Mouse (Mus musculus) layer of hippocampus, adult 9-11 months (tissue): ENCODE data around the gene Whamm.

Experiments used
- DNase-seq: peaks from one replicate; pipeline ENCODE4 v3.0.0; 2022

The Whamm gene

DNA sequence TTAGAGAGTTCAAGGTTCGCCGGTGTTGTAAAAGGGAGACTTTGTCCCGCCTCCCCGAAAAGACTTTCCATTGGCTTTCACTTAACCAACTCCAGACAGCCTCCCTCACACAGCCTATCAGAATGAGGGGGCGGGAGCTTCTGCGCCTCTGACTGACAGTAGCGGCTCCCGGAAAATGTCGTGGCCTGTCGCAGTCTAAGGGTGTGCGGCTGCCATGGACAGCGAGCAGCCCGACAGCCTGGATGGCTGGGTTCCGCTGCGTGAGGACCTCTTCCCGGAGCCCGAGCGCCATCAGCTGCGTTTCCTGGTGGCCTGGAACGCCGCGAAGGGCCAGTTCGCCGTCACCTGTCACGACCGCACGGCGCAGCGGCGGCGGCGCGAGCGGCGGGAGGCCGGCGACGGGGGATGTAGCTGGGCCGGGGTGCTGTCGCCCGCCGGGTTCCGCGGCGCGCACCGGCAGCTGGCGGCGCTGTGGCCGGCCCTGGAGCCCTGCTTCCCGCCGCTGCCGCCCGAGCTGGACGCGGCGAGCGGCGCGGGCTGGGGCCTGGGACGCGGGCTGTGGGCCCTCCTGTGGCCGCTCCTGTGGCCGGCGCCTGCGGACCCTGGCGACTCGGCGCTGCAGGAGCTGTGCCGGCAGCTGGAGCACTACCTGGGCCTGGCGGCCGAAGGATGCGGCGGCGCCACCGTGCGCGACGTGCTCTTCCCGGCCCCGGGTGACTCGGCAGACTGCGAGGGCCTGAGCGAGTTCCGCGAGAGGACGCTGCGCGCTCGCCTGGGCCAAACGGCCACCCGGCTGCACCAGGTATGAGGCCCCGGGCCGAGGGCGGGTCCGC is at the start of gene Whamm:
Whamm (plus strand) TSS at position 159 of the 833 bp plus-strand sequence.
- peak; percentile 96 for DNase-seq

DNA sequence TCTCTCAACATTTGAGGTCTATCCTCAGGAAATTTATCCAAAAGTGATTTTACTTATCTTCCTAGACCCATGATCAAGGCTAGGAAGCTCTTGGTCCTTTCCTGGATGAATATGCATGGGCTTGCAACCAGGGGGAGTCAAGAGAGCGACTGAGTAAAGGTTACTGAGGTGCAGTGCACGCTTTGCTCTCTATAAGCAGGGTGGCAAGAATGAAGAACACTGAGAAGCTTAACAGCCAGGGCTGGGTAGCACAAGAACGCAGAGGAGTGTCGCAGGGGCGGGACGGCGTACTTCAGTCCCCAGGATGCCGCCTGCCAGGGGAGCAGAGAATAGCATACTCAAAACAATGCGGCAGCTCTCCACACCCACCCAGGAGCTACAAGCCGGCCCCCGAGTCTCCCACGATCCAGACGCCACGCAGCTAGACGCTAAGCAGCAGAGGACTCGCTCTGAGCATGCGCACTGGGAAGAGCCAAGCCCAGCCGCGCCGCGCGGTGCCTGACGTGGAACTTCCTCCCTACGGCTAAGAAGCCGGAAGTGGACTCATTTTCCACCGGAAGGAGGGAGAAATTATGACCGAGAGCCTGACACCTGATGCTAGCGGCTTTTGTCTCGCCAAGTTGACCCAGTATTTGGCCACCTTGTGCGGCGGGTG is 47.9 kb upstream of the Whamm start:
- peak; percentile 92 for DNase-seq

DNA sequence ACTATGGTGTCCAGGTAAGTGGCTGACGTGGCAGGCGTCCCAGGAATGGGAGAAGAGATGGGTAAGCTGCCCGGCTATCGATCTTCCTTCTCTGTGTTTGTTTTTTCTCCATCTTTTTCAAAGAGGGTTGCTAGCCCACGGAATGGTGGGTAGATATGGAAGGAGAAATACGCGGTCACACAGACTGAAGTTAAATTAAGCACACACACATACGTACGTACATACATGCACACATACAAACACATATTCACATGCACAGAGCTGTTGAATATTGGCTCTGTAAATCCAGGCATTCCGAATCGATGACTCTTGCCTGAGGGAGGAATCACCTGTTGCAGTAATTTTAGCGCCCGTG is 47.4 kb upstream of the Whamm start:
- DNase-seq, result no peak

DNA sequence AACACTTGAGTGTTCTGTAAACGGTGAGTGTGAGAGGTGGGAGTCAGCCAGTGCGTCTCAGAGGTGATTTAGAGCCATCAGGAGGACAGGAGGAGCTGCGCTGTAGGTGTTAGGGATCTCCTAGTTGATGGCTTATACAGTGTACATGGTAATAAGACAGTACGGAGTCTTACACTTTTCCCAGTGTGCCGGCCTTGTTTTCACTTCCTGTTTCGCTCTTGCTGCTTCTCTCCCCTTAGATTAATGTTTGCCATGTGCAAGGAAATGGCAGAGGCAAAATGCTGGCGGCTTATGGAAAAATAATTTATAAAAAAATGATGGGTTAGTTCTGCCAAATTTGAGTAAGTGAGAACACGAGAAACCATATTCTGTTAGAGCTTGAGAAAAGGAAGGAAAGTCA is 42.1 kb upstream of the Whamm start:
- DNase-seq, result no peak

DNA sequence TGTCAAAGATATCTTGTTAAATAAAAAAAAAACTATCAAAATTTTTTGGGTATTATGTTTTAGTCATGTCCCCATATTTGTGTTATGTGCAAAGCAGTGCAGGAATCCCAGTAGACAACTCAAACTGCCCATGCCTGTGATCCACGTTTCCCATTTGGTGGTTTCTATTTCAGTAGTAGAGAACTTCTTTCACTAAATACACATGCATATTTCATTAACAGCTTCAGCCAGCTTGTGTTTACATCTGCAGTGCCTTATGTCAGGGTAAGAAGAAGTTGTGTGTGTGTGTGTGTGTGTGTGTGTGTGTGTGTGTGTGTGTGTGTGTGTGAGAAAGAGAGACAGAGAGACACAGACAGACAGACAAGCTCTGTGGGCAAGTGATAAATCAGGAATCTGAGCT is 39.6 kb upstream of the Whamm start:
- DNase-seq, result no peak

DNA sequence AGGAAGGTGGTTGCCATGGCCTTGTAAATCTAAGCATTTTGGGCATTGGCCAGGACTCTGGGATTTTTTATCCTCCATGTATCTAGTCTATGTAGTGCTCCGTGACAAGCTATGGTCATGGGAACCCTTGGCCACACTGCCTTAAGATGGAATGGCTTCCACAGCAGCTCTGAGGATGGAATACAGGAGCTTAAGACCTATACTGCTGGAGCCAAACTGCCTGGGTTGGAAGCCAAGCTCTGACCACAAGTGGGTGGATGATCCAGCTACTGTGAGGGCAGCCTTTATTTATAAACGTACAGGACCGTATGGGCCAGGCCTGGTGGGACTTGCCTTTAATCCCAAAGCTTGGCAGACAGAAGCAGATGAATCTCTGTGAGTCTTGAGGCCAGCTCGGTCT is 34.6 kb upstream of the Whamm start:
- no peak for DNase-seq

DNA sequence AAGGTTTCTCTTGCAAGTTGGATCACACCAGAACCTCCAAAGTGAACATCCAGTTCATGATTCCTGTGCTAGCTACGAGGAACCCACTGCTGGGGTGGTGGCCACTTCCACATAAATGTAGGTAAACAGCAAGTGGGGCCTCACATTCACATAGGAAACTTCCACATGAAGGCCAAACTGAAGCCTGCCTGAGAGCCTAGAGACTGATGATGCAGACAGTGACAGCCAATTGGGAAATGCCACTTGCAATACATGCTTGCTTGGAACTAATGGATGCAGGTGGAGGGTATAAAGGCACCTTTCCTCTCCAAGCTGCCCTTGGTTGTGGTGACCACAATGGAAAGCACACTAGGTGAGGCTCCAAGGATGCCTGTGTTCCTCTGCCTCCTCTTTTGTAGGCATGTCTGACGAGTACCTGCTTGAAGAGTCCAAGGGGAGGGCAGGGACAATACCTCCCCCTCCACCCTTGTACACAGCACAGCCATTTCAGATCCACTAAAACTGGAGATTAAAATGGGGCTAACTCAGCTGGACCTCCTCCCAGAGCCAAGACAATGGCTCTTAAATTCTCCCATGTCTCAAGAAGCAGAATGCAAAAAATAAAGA is 32.9 kb upstream of the Whamm start:
- peak; percentile 34 for DNase-seq

DNA sequence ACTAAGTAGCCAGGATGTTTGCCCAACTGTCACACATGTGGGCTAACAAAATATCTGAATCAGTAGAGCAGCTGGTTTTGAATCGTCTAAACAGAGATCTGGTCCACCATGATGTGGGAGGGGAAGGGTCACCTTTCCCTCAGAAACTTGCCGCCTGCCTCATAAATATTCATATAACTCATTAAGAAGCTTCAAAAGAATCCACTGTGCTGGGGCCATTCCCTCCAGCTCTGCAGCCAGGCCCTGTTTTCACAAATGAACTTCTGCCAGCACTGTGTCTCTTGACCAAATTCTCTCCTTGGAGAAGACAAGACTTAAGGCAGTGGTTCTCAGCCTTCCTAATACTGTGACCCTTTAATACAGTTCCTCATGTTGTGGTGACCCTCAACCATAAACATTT is 31.5 kb upstream of the Whamm start:
- DNase-seq, result peak; percentile 26

DNA sequence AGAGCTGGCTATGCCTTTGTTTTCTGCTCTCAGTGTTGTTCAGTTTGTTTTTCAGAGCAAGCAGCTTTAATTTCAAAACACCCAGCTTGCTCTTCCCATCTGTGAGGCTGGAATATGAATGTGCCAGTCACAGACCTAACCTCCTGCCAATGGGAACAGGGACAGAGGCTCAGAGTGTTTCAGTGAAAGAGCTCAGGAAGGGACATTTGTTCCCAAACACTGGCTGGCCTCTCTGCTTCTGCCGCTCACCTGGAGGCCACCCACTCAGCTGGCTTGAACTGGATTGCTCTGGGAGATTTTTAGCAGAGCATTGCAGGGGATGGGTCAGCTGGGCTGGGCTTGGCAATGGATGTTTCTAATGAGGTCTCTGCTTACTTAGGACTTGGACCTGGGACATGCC is 30.1 kb upstream of the Whamm start:
- no peak for DNase-seq

DNA sequence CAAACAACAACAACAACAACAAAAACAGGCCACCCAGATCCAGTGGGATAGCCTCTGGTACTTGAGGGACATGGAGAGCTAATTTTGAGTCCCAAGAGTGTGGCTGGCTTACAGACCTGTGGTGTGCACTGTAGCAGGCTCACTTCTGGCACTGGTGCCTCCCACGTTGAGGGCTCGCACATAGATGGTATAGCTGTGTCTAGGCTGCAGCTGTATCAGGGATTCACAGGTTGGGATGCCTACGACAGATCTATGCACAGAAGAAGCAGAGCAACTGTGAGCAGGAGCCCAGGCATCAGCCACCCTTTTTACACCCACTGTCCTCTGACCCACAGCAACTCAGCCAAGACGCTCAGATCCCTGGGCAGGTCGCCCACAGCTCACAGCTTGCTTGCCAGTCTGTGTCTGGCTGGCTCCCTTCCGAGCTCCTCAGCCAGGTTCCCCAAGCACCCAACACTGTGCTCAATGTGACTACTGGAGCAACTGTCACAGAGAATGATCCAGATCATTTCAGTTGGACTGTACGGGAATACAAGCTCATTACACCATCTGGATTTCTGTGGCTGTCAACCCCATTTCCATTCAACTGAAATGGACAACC is 29.0 kb upstream of the Whamm start:
- DNase-seq, result peak; percentile 81

DNA sequence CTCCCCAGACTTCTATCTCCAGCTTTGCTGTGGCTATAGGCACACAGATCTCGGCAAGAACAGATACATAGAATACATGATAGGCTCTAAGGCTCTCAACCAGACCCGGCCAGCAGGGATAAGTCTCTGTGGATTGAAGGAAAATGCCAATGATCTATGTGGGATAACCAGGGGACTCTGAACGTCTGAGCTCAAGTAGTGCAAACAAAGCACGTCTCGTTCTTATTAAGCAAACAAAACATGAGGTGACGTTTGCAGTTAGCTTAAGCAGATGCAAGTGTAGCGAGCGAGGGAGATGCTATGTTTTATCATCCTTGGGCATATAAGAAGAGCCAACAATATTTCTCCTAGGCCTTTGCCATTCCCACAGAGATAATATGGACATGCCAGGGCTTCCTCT is 28.1 kb upstream of the Whamm start:
- no peak for DNase-seq

DNA sequence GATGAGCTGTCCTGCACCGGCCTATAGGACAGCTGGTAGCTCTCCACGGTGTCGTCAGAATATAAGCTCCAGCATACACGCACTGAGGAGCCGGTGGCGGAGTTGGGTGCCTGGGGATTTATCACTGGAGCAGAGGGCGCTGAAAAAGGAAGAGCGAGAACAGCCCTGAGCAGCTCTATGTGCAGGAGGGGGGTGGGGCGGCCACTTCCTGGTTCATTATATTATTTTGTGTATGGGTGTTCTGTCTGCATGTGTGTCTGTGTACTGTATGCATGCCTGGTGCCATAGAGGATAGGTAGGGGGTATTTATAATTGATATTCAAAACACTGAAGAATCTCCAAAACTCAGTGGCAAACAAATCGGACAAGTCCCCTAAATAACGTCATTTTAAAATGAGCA is 22.2 kb upstream of the Whamm start:
- DNase-seq, result no peak

DNA sequence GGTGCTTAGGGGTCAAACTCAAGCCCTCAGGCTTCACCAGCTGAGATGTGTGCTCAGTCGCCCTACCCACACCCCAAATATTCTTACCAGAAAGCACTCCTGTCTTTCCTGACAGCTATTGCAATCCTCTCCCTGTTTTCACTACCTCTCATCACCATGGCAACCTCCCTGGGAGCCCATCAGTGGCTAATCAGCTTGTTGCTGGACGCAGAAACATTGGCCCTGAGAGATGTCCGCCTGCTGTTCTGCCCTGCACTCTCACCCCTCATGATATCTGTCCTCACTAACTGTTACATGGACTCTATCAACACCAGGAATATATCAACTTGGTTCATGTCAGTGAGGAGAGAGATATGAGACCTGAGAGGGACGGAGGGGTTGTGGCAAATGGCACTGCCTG is 17.5 kb upstream of the Whamm start:
- DNase-seq, result no peak

DNA sequence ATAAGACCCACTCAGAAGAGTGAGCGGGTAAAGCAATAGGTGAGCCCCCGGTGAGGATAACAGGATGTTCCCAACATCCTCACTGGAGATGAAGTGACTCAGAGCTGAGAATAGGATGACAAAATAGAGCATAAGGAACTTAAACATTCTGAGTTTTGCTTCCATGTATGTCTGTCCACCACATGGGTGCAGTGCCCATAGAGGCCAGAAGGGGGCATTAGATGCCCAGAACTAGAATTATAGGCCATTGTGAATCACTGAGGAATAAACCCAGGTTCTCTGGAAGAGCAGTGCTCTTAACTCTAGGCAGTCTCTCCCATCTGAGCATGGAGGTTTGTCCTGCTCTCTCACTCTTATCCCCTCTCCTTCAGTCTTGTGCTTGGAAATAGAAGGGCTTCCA is 16.7 kb upstream of the Whamm start:
- DNase-seq, result no peak

DNA sequence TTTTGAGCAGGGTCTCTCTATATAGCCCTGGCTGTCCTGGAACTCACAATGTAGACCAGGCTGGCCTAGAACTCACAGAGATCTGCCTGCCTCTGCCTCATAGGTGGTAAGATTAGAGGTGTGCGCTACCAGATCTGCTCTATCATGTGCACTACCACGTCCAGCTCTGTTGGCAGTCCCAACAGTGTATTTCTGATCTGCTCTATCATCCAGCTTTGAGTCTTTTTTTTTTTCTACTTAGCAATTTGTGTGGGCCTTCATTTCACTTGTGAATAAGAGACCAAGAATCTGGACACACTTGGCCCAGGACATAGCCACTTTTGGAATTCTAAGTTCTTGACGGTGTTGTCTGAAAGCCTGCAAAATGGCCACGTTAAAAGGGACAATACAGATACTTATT is 14.2 kb upstream of the Whamm start:
- DNase-seq, result no peak

DNA sequence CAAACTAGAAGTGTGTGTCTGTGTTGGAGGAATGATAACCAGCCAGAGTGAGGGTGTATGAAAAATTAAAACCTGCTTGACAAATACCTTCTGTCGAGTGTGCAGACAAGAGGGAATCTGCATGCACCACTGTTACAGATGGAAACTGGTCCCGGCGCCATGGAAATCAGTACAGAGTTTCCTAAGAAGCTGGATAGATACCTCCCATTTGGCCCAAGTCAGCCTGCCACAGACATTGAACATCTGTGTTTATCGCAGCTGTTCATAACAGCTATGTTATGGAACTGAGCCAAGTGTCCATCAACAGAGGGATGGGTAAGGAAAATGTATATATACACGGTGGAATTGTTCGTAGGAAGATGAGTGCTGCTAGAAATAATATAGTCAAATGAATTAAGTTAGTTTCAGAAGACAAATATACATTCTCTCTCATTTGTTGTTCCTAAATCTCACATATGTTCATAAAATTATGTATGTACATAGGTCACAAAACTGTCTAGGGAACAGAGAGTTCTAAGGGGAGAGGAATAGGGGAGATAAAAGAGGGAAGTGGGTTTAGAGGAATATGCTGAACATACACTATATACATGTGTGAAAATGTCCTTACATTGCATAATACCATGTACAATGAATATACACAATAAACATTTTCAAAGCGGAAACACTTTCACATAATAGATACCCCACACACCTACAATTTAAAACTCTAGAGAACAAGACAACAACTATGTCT is 13.6 kb upstream of the Whamm start:
- no peak for DNase-seq

DNA sequence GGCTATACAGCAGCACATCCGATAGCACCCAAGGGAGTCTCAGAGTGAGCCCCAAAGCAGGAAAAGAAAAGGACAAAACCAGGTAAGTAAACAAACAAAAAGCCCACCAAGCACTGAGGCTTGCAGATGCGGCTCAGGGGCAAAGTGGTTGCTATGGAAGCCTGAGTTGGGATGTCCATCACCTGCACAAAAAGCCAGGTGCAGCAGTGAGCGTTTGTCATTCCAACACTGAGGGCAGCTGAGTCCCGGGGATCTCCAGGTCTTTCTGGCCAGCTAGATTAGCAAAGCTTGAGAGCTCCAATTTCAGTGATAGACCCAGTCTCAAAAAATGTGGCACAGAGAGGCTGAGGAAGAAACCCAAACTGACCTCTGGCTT is 13.1 kb upstream of the Whamm start:
- DNase-seq, result no peak

DNA sequence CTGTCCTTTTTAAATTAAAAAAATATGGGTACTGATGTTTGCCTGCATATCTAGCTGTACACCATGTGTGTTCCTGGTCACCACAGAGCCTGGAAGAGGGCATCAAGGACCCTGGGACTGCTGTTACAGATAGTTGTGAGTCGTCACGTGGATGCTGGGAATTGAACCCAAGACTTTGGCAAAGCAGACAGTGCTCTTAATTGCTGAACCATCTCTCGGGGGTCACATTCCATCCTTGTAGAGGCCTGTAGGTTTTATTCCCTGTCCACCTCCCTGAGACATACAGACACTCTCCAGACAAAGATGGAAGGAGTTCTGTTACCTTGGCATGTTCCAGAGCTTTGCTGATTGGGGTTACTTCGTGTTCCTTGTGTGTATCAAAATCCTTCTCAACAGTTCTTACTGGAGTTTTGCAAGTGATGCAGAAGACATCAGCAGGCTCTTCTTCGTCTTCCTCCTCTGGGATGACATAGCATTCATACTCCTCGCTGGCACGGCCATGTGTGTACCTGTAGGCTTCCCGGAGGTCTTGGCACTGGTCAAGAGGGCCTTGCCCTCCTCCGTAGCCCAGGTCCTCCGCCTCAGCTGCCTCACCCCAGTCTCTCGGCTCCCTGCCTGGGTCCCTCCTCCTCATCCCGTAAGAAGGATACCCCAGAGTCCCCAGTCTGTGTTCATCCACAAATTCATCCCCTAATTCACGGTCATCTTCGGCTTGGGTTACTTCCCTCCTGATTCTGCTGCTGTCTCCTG is 11.7 kb upstream of the Whamm start:
- no peak for DNase-seq

DNA sequence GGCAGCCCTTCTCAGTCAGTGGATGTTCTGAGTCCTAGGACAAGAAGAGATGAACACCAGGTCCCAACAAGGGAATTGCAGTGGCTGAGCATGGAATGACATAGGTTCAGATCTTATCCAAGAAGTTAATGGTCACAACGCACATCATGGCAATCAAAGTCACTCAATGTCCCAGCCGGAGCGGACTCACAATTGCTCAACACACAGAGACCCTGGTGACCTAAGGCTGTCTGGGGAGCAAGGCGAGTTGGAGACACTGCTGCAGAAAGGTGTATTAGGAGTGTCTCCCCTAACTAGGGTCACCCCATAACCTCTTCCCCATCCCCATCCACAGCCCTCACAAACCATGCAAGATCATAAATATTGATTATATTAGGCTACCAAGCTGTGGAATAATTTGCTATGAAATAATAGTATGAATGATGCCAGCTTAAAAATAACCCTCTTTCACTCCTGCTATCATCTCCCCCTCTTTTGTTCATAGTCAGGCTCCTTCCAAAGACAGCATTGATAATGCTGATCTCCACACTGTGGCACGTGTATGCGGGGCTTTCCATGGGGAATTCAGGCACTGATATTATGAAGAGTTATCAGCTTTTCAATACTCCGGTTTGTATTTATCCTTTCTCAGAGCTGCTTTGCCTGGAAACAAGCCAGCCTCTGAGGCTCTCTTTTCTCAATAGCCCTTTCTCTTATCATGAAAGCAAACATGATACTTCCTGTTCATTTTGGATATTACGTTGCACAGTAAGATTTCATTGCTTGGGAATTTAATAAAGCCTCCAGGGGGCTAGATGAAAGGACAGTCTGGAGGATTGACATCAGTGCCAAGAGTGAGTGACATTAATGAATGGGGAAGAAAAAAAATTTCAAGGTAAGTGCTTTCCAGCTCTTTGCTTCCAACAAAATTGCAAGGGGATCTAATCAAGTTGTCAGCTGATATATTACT is 10.7 kb upstream of the Whamm start:
- DNase-seq, result no peak

DNA sequence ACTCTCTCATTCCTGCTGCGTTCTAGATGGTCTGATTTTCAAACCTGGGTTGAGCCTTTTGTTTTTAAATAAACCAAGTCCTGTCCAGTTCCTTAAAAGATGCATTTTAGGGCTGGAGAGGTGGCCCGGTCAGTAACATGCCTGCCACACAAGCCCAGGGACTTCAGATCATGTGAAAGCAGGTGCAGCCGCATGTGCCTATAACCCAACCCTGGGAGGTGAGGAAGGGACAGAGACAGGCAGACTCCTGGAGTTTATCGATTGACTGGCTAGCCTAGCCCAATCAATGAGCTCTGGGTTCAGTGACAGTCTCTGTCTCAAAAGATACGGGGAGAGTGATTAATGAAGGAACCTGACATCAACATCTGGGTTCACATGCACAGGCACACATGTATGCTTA is 9.9 kb upstream of the Whamm start:
- DNase-seq, result no peak

DNA sequence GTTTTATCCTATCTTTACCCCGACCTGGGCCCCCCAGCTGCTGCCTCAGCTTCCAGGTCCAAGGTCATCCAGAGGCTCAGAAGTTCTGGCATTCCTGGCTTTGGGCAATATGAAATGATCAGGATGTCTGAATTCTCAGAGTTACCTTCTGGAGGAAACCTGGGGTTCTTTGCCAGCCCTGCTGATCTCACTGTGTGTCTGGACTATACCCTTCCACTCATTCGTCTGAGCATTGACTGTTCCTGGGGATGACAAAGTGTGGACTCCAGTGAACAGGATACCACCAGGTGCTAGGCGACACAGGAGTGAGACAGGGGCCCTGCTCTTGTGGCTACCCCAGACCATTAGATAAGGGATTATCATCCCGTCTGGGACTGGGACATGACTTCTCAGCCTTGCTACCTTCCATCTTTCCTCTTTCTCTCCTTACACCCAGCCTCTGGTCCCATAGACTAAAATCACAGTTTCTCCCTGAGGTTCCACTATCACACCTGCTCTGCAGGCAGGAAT is 7.5 kb upstream of the Whamm start:
- no peak for DNase-seq
